Mouse (Mus musculus): Measurements from ENCODE around the gene Dgat2l6. TPM values are rescaled to one million over a fixed set of nuclear protein-coding genes. Genes with fewer than 3 reads are reported as not detected.
A peak's percentile ranks its signal among the peaks of the same experiment; 100 is the strongest.

Gene Dgat2l6
- polyA plus RNA-seq (2015; fragmentation: Nextera tagmentation; extraction: Ambion mirVana), result not detected in 2 replicates

DNA sequence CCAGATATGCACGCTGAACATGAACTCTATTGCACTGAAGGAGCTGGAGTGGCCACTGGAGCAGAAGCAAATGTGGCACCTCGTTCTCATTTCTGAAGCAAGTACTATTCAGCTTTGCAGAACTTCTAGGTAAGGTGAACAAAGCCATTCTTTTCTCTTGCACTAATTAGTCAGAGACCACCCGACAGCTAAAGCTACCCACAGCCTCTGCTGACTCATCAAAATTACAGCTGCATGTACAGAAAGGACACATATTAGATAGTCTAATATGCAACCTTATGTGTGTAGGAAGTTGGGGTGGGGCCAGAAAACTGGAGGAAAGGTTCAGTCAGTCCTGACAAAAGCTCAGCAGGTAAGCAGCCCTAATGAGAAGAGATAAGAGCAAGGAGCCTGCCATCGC lies at the start of gene Dgat2l6:
Gene Dgat2l6, plus strand, starts transcription at position 368 of the 400 bp plus-strand sequence.
- H3K4me1 ChIP-seq, result no peaks in the 10 kb centered on the region
- H3K27ac ChIP-seq, result no peak within 1 kb of the TSS
- no peak for ATAC-seq (ENCODE audit: insufficient number of reproducible peaks, insufficient read depth, low FRiP score, low TSS enrichment, low read depth)
- H3K27me3 ChIP-seq, result peaks cover 38% of the 10 kb centered on the region
- H3K4me3 ChIP-seq, result no peak within 1 kb of the TSS
- no peaks in the 10 kb centered on the region for H3K9me3 ChIP-seq
- whole genome bisulfite sequencing, result 73% methylated on average over 4 of the region's 4 CpGs
- H3K4me2 ChIP-seq, result no peak within 1 kb of the TSS
- H3K9ac ChIP-seq, result no peak within 1 kb of the TSS
- H3K36me3 ChIP-seq, result no peaks in the 10 kb centered on the region

DNA sequence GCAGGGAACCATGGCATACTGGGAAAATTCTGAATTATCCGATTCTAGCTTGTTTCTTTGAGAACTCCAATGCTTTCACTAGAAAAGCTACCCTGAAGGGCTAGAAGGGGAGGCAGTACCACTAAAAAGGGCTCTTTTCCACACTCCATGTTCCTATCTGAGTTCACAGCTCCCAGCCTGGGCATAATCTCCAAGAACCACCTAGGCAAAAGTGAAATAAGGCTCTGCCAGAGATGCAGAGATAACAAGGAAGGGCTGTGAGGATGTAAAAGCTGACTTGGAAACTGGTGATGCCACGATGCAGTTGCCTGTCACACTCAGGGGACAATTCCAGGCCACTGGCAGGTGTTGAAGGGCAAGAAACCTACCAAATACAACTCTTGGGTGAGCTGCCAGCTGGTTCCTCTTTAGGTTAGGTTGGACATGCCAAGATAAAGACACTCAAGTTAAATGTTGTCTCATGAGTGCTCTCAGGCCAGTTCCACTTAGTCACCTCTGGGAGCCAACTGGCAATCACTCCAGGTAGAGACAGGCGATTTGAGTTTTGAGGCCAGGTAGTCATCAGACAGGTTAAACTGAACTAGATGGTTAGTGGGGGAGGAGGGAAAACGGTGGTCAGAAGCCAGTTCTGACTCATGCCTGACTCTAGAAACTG lies 48.9 kb upstream of the Dgat2l6 start:
- 59% methylated on average over 4 of the region's 4 CpGs for WGBS
- no peaks in the 10 kb centered on the region; the same call in 1 of the 2 replicates for H3K4me1 ChIP-seq
- H3K27me3 ChIP-seq, result peaks cover 54% of the 10 kb centered on the region
- no peaks in the 10 kb centered on the region for H3K36me3 ChIP-seq
- no peak overlapping the region for H3K9ac ChIP-seq
- no peaks in the 10 kb centered on the region for H3K9me3 ChIP-seq
- no peak overlapping the region for H3K4me3 ChIP-seq
- H3K27ac ChIP-seq, result no peak overlapping the region
- no peak for ATAC-seq (ENCODE audit: insufficient number of reproducible peaks, insufficient read depth, low FRiP score, low TSS enrichment, low read depth)
- no peak overlapping the region for H3K4me2 ChIP-seq

DNA sequence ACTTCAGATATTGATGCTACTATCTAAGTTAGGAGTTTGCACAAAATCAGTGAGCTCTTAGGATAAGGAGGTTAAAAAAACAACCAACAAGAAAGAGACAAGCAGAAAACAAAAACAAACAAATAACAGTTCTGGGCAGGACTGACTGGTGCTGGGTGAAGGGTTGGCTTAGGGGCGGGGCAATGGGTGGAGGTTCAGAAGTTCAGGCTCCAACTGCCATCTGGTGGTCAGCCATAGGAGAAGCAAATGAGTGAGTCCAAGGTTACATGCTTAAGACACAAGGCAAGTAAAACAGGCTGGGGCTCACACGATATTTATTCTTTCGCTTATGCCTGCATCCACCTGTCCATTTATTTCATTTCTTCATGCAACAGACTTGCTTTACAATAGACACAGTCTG lies 44.3 kb upstream of the Dgat2l6 start:
- Histone ChIP-seq H3K9ac (no peak overlapping the region), H3K27me3 (peaks cover 35% of the 10 kb centered on the region), H3K4me3 (no peak overlapping the region), H3K4me1 (no peaks in the 10 kb centered on the region; the same call in 1 of the 2 replicates), H3K9me3 (no peaks in the 10 kb centered on the region), H3K36me3 (no peaks in the 10 kb centered on the region), H3K27ac (no peak overlapping the region), H3K4me2 (no peak overlapping the region)
- ATAC-seq (ENCODE audit: insufficient number of reproducible peaks, insufficient read depth, low FRiP score, low TSS enrichment, low read depth), result no peak
- 36% methylated on average over 3 of the region's 3 CpGs for WGBS

DNA sequence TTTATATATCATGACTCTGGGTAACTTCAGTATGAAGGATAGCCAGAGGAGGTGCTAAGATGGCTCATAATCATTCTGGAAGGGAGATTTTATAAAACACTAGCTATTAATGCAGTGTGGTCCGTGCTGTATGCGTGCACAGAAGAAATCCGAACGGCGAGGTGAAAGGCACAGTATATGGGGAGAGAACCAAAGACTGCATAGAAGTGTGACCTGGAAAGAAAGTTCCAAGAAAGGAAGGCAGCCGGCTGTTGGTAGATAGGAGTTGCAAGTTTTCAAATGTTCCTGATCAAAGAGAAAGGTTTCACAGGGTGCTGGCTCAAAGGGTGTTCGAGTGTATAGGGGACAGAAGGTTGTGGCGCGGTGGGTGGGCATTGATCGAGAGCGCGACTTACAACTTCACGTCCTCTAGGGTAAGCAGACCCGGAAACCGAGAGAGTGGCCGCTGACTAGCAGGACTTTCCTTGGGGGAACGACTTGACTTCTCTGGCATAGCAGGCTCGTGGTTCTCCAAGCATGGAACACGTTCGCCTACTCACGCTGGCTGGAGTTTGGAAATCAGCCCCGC lies 31.1 kb upstream of the Dgat2l6 start:
- Histone ChIP-seq H3K9ac (peak overlapping the region; percentile 51; the same call in 1 of the 2 replicates), H3K4me1 (no peaks in the 10 kb centered on the region), H3K4me2 (peak overlapping the region; percentile 61), H3K27ac (no peak overlapping the region), H3K36me3 (0 out of 2 replicates have a peak, but pooled peaks cover 6% of the 10 kb centered on the region), H3K4me3 (peak overlapping the region; percentile 60), H3K27me3 (peaks cover 31% of the 10 kb centered on the region), H3K9me3 (no peaks in the 10 kb centered on the region)
- WGBS, result 21% methylated on average over 22 of the region's 22 CpGs
- no peak for ATAC-seq (ENCODE audit: insufficient number of reproducible peaks, insufficient read depth, low FRiP score, low TSS enrichment, low read depth)

DNA sequence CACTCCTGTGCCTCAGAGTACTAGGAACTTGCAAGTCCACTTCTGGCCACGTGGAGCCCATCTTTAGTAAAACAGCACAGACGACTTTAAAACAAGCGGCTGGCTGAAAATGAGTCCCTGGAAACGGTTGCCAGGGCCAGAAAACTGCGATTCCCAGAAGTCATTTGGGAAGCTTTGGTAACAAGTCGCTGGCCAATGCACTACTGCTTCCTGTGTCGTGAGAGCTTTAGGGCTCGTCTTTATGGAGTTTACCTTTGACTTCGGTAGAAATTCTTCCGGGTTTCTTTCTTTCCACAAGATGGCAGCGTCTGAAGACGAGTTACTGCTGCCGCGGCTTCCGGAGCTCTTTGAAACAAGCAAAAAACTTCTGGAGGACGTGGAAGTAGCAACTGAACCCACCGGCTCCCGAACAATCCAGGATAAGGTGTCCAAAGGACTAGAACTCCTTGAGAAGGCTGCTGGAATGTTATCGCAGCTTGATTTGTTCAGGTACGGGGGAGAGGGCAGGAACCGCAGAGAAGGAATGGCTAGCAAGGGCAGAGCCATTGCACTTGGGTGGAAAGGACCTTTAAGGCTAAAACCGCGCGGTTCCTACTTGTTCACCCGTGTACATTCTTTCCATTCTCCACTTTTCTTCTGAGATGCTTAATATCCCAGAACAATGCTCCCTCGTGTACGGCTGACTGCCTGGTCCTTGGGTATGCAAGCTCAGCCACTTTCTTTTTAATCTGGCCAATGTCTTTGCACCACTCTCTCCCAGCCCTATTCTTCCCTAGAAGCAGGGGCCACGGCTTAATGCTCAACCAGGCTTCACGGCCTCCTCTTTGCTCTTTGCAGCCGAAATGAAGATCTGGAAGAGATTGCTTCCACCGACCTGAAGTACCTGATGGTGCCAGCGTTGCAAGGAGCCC lies 30.3 kb upstream of the Dgat2l6 start, which contains the start of gene Igbp1:
Gene Igbp1, plus strand, starts transcription at position 224 of the 911 bp plus-strand sequence.
- H3K27ac ChIP-seq, result peak within 1 kb of the TSS; percentile 56; the same call in 1 of the 2 replicates
- H3K9ac ChIP-seq, result peak within 1 kb of the TSS; percentile 71
- H3K4me2 ChIP-seq, result peak within 1 kb of the TSS; percentile 61
- 0 out of 2 replicates have a peak, but pooled peaks cover 6% of the 10 kb centered on the region for H3K36me3 ChIP-seq
- ATAC-seq (ENCODE audit: insufficient number of reproducible peaks, insufficient read depth, low FRiP score, low TSS enrichment, low read depth), result peak; percentile 93
- H3K9me3 ChIP-seq, result no peaks in the 10 kb centered on the region
- H3K4me1 ChIP-seq, result no peaks in the 10 kb centered on the region
- peak within 1 kb of the TSS; percentile 60 for H3K4me3 ChIP-seq
- WGBS, result 21% methylated on average over 32 of the region's 32 CpGs
- peaks cover 32% of the 10 kb centered on the region for H3K27me3 ChIP-seq

DNA sequence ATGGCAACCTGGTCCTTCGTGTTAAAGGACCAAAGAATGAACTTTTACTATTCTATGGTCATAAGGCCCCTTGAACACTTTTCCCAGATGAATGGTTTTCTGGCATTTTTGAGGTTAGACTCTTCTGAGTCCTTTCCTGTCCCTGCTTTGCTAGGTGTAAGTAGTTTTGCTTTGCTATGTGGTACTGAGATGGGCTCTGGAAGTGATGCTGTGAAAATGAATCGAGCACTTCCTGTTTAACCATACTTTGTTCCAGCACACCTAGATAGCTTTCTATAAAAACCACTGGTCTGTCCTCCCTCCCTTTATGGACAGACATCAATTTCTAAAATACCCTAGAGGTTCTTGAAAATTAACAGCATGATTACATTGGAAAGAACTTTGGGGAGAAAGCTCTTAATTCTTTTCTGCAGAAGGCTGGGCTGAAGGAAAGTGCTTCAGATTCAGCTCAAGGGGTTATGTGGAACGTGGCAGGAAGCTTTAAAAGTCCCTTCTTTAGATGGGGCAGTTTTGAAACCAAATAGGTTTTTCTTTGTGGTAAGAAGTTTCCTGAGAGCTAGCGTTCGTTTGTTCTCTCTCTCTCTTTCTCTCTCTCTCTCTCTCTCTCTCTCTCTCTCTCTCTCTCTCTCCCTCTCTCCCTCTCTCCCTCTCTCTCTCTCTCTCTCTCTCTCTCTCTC lies 20.3 kb upstream of the Dgat2l6 start:
- no peak overlapping the region for H3K4me3 ChIP-seq
- H3K9ac ChIP-seq, result no peak overlapping the region
- no peak overlapping the region for H3K4me2 ChIP-seq
- 82% methylated on average over 5 of the region's 5 CpGs for WGBS
- peaks cover 18% of the 10 kb centered on the region for H3K27me3 ChIP-seq
- H3K27ac ChIP-seq, result no peak overlapping the region
- H3K36me3 ChIP-seq, result peaks cover 4% of the 10 kb centered on the region; the same call in 1 of the 2 replicates
- no peak for ATAC-seq (ENCODE audit: insufficient number of reproducible peaks, insufficient read depth, low FRiP score, low TSS enrichment, low read depth)
- no peaks in the 10 kb centered on the region for H3K9me3 ChIP-seq
- H3K4me1 ChIP-seq, result no peaks in the 10 kb centered on the region

DNA sequence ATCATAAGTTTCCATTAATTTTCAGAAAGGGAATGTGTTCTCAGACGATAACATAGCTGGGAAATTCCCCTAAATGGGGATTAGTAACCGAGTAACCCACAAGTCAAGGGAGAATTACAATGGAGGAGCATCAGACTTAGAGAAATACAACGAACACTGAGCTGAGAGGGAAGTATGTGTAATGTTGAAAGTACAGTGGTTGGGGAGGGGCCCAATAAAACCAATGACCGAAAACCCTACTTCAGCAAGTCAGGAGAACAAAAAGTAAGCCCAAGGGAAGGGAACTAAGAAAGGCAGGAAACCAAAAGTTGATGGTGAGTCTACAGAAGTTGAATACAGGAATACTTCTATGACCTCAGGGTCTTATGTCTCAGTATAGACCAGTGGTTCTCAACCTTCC lies 16.5 kb upstream of the Dgat2l6 start:
- 86% methylated on average over 4 of the region's 4 CpGs for WGBS
- no peaks in the 10 kb centered on the region for H3K9me3 ChIP-seq
- H3K36me3 ChIP-seq, result peaks cover 4% of the 10 kb centered on the region; the same call in 1 of the 2 replicates

DNA sequence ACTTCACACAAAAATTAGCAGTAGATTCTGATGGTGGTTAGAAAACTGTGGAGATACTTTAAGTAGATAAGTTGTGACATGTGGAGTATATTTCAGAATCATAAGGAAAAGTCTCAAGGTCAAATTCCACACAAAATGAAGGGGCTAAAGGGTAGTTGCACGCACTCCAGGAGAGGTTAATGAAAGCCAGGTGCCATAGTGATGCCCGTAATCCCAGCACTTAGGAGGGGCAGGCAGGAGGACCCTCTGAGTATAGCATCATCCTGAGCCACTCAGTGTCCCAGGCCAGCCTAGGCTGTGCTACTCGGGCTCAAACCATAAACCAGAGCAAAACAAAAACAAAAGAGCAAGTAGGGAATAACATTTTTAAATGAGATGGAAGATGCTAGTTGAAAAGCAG lies 14.7 kb upstream of the Dgat2l6 start:
- H3K27me3 ChIP-seq, result peaks cover 13% of the 10 kb centered on the region
- ATAC-seq (ENCODE audit: insufficient number of reproducible peaks, insufficient read depth, low FRiP score, low TSS enrichment, low read depth), result no peak

More for the DNA sequence above, 16.5 kb upstream of the Dgat2l6 start:
- H3K27ac ChIP-seq, result no peak overlapping the region
- H3K4me2 ChIP-seq, result no peak overlapping the region
- H3K27me3 ChIP-seq, result peaks cover 22% of the 10 kb centered on the region
- ATAC-seq (ENCODE audit: insufficient number of reproducible peaks, insufficient read depth, low FRiP score, low TSS enrichment, low read depth), result no peak
- no peak overlapping the region for H3K4me3 ChIP-seq
- no peak overlapping the region for H3K9ac ChIP-seq
- no peaks in the 10 kb centered on the region for H3K4me1 ChIP-seq

DNA sequence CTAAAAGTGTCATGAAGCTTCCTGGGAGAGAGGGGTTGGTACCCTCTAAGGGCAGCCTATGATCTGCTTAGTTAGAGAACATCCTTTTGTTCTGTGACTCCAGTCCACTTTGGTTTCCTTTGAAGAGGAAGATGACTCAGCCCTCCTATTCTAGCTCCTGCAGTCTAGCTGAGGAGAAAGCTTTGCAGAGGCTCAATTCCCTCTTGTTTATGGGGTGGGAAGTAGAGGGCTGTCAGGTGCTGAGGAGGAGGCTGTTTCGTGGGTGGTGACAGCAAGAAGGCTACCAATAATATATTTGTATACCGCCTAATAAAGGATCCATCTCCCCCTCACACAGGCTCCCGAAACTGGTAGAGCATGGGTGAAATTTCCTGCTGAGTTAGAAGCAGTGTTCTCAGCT lies 8.0 kb upstream of the Dgat2l6 start:
- Histone ChIP-seq H3K4me3 (no peak overlapping the region), H3K27me3 (peaks cover 28% of the 10 kb centered on the region), H3K9ac (no peak overlapping the region), H3K27ac (no peak overlapping the region), H3K36me3 (no peaks in the 10 kb centered on the region), H3K9me3 (no peaks in the 10 kb centered on the region), H3K4me2 (no peak overlapping the region), H3K4me1 (no peaks in the 10 kb centered on the region)
- 93% methylated on average over 3 of the region's 3 CpGs for WGBS
- no peak for ATAC-seq (ENCODE audit: insufficient number of reproducible peaks, insufficient read depth, low FRiP score, low TSS enrichment, low read depth)

More for the DNA sequence above, 14.7 kb upstream of the Dgat2l6 start:
- Histone ChIP-seq H3K4me2 (no peak overlapping the region), H3K4me3 (no peak overlapping the region), H3K36me3 (peaks cover 4% of the 10 kb centered on the region; the same call in 1 of the 2 replicates), H3K27ac (no peak overlapping the region), H3K9ac (no peak overlapping the region), H3K4me1 (no peaks in the 10 kb centered on the region), H3K9me3 (no peaks in the 10 kb centered on the region)
- WGBS, result 46% methylated on average over 3 of the region's 3 CpGs

DNA sequence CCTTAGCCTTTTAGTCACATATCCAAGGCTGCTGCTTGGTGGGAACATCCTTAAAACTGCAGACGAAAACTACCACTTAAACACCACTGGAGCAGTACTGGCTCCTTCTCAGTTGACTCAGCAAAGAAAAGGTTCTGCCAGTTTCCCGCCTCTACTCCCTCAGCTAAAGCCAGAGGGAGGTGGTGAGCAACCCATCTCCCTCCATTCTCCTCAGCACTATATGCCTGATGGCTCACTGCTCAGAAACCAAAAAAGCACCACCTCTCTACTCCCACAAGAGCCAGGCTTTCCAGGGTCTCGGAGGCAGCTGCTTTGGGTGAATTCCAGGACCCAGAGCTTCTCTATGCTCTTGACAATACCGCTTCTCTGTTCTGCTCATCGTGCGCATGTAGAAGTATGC lies 7.0 kb upstream of the Dgat2l6 start:
- Histone ChIP-seq H3K4me1 (no peaks in the 10 kb centered on the region), H3K9ac (no peak overlapping the region), H3K4me3 (no peak overlapping the region), H3K9me3 (no peaks in the 10 kb centered on the region), H3K36me3 (no peaks in the 10 kb centered on the region), H3K4me2 (no peak overlapping the region), H3K27ac (no peak overlapping the region), H3K27me3 (peaks cover 31% of the 10 kb centered on the region)
- WGBS, result 90% methylated on average over 6 of the region's 6 CpGs
- no peak for ATAC-seq (ENCODE audit: insufficient number of reproducible peaks, insufficient read depth, low FRiP score, low TSS enrichment, low read depth)

DNA sequence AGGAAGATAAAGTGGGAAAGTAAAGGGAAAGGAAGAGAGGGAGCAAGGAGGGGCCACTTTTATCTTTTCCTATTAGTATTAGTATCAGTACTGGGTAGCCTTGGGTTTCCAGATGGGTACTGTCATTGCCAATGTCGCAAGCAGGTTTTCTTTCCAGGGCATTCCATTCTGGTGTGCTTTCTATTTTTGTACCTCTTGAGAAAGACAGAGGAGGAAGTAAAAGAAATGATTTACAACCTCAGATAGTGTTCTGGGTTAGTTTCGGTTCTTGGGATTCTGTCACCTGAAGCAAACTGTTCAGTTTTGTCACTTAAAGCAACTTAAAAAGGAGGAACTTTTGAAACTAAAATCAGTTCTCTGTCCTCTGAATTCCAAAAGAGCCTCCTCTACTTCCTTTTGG lies 6.1 kb upstream of the Dgat2l6 start:
- 97% methylated on average over 2 of the region's 2 CpGs for WGBS
- H3K4me2 ChIP-seq, result no peak overlapping the region
- H3K27me3 ChIP-seq, result peaks cover 31% of the 10 kb centered on the region
- no peaks in the 10 kb centered on the region for H3K9me3 ChIP-seq
- no peaks in the 10 kb centered on the region for H3K4me1 ChIP-seq
- H3K27ac ChIP-seq, result no peak overlapping the region
- H3K9ac ChIP-seq, result no peak overlapping the region
- H3K36me3 ChIP-seq, result no peaks in the 10 kb centered on the region
- H3K4me3 ChIP-seq, result no peak overlapping the region
- no peak for ATAC-seq (ENCODE audit: insufficient number of reproducible peaks, insufficient read depth, low FRiP score, low TSS enrichment, low read depth)

Data from embryonic facial prominence, embryonic 13.5 days (tissue).